Mouse (Mus musculus) urinary bladder, postnatal 0 days (tissue): Measurements from ENCODE around the gene Nlrp14. TPM values are rescaled to one million over a fixed set of nuclear protein-coding genes. Genes with fewer than 3 reads are reported as not detected.

ENCODE experiments used
- polyA plus RNA-seq: library from polyadenylated mRNA; unstranded; fragments of >200 nt; fragmentation: Nextera tagmentation; extraction: Ambion mirVana; gene quantifications from 2 replicates; pipeline ENCODE4 v1.2.1, GENCODE M21; 2015

Nlrp14 gene
- not detected in 2 replicates for polyA plus RNA-seq

DNA sequence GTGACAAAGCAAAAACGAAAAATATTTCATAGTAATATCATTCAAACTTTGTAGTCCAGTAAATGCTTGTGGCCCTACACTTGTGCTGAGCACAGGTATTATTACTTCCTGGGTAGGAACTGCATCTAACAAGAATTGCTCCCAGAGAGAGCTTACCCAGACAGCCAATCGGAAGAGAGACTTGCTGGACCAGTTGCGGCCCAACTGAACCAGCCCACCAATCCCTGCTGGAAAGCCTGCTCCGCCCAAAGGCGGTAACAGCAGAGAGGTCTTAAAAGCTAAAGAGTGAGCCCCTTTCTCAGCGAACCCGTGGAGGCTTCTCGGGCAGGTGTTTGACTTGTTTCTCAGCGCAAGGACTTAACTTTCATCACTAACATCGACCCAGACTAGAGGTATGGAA lies at the start of gene Nlrp14:
Gene Nlrp14, plus strand, starts transcription at position 301 of the 400 bp plus-strand sequence.

DNA sequence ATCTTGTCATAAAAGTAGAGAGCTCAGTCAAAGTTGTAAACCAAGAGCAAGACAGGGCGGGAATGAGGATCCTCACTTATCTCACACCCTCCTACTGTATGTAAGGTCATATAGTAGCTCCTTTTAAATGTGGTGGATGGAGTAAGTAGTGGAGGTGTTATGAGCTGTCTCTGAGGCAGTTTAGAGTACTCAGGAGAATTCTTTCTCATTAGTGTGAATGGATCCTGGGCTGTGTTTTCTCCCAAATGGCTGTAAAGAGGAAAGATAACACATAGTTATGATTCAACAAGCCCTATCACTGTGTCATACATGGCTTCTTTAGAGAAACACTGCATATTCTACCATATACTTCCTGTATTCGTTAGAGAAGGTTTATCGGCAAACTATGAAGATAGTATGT lies 35.8 kb upstream of the Nlrp14 start, which contains the start of gene Olfr715:
Gene Olfr715, minus strand, starts transcription at position 101 of the 400 bp plus-strand sequence.

DNA sequence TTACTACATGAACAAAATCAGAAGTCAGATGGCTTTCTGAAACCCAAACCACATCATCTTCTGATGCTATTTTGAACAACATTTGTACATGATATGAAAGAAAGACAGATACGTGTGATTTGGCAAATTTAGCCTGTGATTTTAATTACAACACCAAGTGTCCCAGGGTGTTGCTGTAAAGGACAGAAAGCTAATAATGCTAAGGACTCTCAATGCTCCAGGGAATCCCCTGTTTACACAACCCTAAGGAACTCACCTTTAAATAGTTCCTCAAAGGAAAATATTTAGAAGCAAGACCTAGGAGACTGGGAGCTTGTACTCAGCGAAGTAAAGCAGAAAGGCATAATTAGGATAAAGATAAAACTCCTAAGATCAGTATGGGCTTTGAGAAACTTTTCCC lies 28.8 kb upstream of the Nlrp14 start, which contains the start of gene Olfr716:
Gene Olfr716, plus strand, starts transcription at position 301 of the 400 bp plus-strand sequence.

DNA sequence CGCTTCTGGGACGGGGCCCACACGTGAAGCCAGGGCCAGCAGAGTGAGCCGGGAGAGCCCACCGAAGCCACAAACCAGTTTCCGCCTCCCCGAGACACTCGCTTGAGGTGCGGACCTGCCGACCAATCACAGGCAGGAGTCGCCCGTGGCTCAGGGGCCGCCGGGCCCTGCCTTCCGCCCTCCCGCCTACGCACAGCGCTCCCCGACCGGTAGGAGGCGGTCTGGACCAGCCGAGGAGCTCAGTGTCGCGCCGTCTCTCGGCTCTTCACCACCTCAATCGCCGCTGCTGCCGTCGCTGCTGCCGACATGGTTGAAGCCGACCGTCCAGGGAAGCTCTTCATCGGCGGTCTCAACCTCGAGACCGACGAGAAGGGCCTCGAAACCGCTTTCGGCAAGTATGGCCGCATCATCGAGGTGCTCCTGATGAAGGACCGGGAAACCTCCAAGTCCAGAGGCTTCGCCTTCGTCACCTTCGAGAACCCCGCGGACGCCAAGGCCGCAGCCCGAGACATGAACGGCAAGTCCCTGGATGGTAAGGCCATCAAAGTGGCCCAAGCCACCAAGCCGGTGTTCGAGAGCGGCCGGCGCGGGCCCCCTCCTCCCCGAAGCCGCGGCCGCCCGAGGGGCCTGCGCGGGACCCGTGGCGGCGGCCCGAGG lies 42.5 kb downstream of the Nlrp14 start, which contains the start of gene Rbmxl2:
Gene Rbmxl2, plus strand, starts transcription at position 242 of the 657 bp plus-strand sequence.

Other genes with a start within 250 kb of the Nlrp14 start
- not detected in 2 replicates for gene Olfr709-ps1, start 234.8 kb upstream of the Nlrp14 start, polyA plus RNA-seq
- gene Olfr710, start 218.7 kb upstream of the Nlrp14 start, polyA plus RNA-seq: not detected in 2 replicates
- not detected in 2 replicates for gene Olfr6, start 203.1 kb upstream of the Nlrp14 start, polyA plus RNA-seq
- gene Olfr711, start 191.5 kb upstream of the Nlrp14 start, polyA plus RNA-seq: not detected in 2 replicates
- gene Olfr2, start 160.9 kb upstream of the Nlrp14 start, polyA plus RNA-seq: not detected in 2 replicates
- gene Olfr713, start 135.8 kb upstream of the Nlrp14 start, polyA plus RNA-seq: not detected in 2 replicates
- gene Olfr714, start 96.0 kb upstream of the Nlrp14 start, polyA plus RNA-seq: not detected in 2 replicates
- gene Olfr17, start 73.8 kb upstream of the Nlrp14 start, polyA plus RNA-seq: not detected in 2 replicates
- not detected in 2 replicates for gene Olfr715b, start 56.6 kb upstream of the Nlrp14 start, polyA plus RNA-seq
- not detected in 2 replicates for gene Olfr715, start 35.9 kb upstream of the Nlrp14 start, polyA plus RNA-seq
- gene Olfr716, start 28.7 kb upstream of the Nlrp14 start, polyA plus RNA-seq: not detected in 2 replicates
- not detected in 2 replicates for gene Rbmxl2, start 42.5 kb downstream of the Nlrp14 start, polyA plus RNA-seq
- gene Syt9, start 203.7 kb downstream of the Nlrp14 start, polyA plus RNA-seq: 0.25 and 0.46 TPM in 2 replicates